Mouse (Mus musculus) liver, postnatal 0 days (tissue): Measurements from ENCODE around the gene Eya2.

Experiments used
- CTCF ChIP-seq: sonication (generic); IDR thresholded peaks from 2 replicates; pipeline ENCODE4 v1.5.1; 2016; ENCODE audit warnings: antibody characterized with exemption, low read depth
- EP300 ChIP-seq: IDR thresholded peaks from 2 replicates; pipeline ENCODE4 v1.6.1; 2016; ENCODE audit warnings: antibody characterized with exemption, low read depth, mild to moderate bottlenecking

GRCm38 (mm10) chr2:165818570-165818969 lies 223.7 kb downstream of the Eya2 start:
- TF ChIP-seq CTCF, result no peak
- TF ChIP-seq EP300, result no peak
